Mouse (Mus musculus) lung, postnatal 25 days (tissue): ENCODE results near the gene Pde8a.
"Not testable (repeated sequence)": the region's sequence is repeated elsewhere in the genome, so short reads cannot be mapped to it uniquely, and the experiment has no call there.

Source experiments
- DNase-seq: peaks from one replicate; pipeline ENCODE4 v3.0.0; 2022; ENCODE audit warnings: low spot score

Pde8a gene

DNA sequence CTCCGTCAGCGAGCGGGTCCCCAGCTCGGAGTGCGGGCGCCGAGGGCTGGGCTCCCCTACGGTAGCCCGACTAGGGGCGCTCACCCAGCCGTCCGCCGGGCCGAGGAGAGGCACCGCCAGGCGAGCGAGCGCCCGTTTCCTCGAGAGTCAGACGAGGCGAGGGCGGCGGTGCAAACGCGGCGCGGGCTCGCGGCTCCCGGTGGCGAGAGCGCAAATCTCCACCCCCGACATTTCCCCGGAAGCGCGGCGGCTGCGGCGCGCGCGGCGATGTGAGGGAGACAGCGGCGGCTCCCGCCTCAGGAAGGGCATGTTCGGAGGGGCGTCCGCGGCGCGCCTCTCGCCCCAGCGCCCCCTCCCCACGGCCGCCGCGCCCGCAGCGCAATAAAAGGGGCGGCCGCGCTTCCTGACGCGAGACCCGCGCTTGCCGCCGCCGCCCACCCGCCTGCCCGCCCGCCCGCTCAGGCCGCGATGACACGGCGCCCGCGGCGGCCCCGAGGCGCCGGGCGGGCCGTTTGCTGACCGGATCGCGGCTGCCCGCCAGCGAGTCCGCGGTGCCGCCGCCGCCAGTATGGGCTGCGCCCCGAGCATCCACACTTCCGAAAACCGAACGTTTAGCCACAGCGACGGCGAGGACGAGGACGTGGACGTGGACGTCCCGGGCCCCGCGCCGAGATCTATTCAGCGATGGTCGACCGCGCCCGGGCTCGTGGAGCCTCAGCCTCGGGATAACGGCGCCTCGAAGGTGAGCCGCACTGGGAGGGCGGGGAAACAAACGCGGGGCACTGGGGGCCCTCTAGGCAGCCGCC is at the start of gene Pde8a:
TSS of gene Pde8a (plus strand) at position 250 of the 806 bp plus-strand sequence.
- DNase-seq, result no peak

DNA sequence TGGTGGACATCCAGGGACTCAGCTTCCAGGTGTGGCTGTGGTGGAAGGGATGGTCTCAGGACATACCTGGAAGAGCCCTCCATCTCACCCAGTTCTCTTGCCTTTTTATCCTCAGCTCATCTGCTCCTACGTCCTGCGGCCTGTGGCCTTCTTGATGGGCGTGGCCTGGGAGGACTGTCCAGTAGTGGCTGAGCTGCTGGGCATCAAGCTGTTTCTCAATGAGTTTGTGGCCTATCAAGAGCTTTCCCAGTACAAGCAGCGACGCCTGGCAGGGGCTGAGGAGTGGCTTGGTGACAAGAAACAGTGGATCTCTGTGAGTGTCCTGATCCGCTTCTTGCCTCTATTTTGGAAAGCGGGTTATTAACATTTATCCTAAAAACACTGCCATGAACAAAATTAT is 49.0 kb upstream of the Pde8a start:
- DNase-seq, result no peak

DNA sequence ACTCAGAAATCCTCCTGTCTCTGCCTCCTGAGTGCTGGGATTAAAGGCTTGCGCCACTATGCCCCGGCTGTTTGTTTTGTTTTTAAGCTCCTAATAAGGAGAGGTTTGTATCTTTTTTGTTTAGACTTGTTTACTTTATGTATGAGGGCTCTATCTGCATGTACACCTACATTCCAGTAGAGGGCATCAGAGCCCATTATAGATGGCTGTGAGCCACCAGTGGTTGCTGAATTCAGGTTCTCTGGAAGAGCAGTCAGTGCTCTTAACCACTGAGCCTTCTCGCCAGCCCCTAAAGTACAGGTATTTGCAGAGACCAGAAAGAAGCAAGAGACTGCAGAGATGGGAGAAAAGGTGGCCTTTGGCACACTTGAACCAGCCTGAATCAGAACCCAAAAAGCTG is 46.3 kb upstream of the Pde8a start:
- peak; percentile 61 for DNase-seq

DNA sequence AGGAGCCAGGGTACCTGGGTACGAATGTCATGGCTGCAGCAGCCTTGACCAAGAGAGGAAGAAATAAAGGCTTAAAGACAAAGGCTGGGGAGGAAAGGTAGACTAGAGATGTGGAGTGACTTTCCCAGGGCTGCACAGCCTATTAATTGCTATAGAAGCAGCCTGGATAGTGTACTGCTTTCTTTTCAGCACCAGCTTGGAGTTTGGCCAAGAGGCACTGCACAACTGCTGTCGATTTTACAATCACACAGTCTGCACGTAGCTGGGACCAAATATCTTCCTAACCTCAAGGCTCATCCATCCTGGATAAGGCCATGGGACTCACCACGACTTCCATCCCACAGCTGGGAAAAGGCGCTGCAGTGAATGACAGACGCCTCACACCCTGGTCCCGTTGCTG is 44.0 kb upstream of the Pde8a start:
- DNase-seq, result no peak

DNA sequence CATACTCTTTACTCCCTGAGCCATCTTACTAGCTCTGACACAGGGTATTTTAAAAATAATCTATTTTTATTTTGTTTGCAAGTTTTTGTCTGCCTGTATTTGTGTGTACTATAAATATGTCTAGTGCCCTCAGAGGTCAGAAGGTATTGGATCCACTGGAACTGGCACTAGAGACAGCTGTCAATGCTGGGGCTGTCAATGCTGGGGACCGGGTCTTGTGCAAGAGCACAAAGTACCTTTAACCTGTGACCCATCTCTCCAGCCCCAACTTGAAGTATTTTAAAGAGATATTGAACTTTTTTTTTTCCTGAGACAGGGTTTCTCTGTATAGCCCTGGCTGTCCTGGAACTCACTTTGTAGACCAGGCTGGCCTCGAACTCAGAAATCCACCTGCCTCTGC is 39.5 kb upstream of the Pde8a start:
- DNase-seq, result no peak

DNA sequence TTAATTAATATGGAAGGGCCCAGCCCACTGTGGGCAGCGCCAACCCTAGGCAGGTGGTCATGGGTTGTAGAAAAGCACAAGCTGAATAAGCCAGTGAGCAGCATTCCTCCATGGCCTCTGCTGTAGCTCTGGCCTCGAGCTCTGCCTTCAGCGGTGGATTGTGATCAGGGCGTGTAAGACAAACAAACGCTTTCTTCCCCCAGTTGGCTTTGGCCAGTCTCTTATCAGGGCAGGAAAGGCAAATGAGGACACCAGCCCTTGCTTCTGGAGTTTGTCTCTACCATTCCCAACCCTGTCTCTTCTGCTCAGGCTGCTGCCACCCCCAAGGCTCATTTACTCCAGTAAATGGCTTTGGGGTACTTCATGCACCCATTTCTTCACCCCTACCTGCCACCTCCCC is 38.7 kb upstream of the Pde8a start:
- no peak for DNase-seq

DNA sequence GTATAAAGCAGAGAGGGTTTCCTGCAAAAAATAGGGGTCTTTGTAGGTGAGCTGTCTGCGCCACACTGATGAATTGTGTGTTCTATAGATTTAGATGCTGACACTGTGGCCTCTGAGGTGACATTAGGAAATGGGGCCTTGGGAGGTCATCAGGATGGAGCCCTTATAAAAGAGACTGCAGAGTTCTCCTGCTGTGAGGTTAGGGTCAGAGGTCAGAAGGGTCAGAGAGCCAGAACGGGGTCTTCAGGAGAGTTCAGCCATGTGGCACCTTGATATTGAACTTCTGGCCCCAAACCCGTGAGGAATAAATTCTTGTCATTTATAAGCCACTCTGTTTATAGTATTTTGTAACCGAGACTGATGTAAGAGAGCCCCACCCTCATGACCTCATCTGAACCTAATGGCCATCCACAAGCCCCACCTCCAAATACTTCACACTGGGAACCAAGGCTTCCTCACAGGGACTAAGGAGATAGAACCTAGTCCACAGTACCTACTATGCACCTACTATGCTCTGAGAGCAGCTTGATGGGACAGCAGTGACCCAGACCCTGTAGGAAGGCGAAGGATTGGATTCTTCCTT is 37.1 kb upstream of the Pde8a start:
- peak; percentile 35 for DNase-seq

DNA sequence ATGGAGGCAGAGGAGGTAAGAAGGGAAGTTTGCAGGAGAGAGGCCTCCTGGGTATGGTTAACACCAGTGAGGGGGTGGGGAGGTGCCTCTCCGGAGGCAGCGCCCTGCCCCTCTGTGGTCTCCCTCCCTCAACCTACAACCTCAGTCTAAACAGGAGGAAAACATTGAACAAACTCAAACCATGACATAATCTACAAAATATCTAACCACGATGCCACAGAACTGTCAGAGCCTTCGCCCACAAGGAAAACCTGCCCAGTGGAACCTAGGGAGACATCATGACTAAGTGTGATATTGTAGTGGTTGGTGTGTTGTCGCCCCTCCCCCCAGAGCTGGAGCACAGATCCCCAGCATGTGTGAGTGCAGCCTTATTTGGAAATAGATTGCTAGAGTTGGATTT is 33.9 kb upstream of the Pde8a start:
- DNase-seq, result no peak

DNA sequence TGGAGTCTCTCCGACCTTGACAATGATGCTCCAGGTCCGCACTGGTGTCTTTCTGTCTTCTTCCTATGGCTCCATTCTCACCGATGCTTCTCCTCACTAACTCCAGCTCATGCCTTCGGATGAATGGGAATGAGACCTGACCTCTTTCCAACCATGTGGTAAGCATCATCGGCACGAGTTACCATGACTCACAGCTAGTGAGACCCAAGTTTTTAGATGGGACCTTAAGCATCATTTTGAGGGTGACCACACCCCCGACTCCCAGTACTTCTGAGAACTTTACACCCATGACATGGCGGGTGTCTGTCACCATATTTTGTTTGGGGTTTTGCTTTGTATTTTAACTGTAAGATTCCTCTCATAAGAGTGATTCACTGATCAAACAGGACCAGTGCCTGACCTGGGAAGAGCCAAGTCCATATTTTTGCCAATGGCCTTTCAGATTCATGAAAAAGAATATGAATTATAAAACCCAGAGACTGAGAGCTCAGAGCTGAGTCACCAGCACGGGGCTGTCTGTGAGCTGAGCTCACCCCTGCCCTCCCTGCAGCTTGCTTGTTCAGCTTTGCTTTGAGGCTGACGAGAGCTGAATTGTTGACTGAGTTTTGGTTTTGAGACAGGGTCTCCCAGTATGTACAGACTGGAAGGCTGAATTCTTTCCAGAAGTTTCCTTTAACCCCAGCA is 30.8 kb upstream of the Pde8a start:
- DNase-seq, result peak; percentile 31

DNA sequence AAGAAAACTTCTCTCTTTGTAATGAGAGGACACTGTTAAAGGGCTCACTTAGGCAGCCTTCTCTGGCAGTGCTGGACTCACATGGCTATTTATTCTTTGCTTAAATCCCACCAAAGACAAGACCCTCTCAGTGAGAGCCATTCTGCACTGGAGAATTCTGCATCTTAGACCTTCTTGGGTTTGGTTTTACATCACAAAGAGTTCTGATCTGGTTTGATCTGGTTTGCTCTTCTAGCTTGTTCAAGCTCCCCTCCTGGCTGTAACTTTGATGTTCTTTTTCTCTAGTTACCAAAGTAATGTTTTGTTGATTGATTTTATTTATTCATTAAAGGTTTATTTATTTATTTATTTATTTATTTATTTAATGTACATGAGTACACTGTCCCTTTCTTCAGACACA is 30.2 kb upstream of the Pde8a start:
- no peak for DNase-seq

DNA sequence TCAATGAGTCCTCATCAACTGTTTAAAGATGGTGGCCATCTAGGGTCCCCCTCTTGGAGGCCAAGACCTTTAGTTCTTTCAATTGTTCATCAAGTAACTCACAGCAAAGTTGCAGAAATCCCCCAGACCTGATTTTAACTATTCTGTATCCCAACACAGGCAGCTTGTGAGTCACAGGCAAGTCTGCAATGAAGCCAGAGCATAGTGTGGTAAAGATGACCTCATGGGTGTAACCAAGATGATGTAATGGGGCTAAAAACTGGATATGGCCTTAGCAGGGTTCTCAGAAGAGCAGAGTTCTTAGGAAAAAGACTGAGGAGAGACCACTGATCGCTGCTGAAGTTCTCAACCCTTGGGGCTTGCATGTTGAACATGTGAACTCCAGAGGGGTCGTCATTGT is 29.3 kb upstream of the Pde8a start:
- DNase-seq, result no peak

DNA sequence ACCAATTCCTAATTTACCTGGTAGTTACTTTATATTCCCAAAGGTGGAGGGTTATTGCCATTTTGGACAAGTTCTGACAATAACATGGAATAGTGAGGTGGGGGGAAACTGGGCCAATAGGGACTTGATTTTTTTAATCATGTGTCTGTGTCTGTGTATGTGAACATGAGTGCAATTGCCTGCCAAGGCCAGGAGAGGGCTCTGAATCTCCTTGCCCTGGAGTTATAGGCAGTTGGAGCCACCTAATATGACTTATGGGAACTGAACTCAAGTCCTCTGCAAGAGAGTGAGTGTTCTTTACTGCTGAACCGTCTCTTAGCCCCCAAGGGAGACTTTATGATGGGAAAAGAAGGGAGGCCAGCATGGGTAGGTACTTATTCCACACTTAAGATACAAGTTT is 28.7 kb upstream of the Pde8a start:
- no peak for DNase-seq

DNA sequence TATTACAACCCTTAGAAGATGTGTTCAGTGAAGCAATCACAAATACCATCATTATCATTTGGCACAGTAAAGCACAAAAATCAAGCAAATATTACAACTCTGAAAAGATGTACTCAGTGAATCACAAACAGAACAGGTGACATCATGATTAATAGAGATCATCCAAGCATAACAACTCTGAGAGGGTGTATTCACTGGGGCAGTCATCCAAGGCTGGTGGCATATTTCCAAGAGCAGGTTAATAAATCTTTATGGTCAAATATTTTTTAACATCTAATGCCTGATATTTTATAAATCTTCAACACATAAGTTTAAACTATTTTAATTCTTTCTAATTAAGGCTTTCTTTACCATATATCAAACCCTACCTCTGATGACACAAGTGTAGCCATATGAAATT is 27.4 kb upstream of the Pde8a start:
- DNase-seq, result not testable (repeated sequence)

DNA sequence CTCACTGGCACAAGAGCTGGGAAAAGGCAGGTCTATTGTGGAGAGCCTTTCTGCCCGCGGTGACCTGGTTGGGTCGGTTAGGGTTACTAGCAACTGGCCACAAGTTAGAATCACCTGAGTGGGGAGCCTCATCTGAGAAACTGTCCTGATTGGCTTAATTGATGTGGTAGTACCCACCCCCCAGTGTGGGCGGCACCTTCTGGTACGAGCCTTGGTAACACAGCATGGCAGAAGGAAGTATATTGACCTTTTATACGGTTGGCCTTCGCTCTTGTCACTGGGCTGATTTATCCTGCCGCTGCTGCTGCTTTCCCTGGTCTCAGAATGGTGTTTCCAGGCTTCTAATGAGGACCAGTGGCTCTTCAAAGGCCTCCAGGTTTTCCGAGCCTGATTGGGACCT is 24.2 kb upstream of the Pde8a start:
- no peak for DNase-seq

DNA sequence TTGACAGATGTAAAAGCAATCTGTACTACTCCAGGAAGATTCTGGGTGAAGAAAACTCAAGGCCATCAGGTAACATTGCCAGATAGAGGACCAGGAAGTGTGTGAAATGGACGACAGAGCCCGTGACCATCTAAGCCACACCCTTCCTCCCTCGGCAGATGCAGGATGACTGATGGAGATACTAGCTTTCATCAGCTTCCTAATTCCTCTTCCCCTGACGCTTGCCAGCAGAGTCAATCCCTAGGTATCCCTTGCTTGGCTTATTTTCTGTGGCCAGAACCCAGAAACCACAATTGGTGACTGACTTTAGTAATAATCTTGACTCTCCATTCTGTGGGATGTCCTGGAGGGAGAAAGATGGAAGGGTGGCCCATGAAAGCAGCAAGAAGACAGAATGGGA is 17.9 kb upstream of the Pde8a start:
- no peak for DNase-seq

DNA sequence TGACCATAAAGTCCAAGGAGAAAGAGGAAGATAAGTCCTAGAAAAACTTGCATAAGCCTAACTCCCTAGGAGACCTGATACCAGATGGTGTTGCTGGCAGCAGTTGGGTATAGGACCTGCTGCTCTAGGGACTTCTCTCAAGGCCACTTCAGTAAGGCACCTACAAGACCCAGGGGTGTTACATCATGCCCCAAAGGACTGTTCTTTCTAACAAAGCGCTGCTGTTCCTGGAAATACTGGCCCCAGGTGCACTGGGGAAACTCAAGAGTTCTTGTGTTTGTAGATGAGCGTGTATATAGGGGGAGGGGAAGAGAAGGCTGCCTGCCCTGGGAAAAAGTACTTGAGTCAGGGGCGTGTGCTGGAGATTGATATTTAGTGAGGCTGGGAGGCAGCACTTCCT is 16.6 kb upstream of the Pde8a start:
- DNase-seq, result no peak

DNA sequence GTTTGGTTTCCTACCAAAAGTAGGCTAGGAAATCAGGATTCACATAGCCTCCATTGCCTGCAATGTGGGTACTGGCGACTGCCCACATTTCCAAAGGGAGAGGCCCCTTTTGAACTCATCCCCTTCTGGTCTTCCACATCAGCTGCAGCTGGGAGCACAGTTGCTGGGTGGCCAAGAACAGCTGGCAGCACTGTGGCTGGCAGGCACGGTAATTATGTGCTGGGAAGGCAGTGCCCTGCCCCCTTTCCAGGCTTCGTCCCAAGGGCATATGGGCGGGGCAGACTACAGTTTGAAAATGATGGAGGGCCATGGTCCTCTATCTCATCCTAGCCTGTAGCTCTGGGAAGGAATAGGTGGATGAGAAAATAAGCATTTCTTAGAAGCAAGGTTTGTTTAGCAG is 14.9 kb upstream of the Pde8a start:
- no peak for DNase-seq

DNA sequence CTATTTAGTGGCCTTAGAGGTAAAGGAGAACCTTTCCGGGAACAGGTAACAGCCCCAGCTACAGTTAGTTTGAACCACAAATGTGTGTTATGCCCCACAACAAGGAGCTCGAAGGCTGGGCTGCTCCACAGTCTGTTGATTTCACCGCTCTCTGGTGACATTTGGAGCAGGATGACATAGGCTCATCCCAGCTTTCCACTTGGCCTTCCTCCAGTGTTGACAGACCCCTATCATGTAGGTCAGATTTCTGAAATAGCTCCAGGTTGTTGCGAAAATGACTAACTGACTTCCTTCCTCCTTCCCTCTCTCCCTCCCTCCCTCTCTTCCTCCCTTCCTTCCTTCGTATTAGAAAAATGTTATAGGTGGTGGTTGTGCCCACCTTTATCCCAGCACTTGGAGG is 14.3 kb upstream of the Pde8a start:
- peak; percentile 38 for DNase-seq

DNA sequence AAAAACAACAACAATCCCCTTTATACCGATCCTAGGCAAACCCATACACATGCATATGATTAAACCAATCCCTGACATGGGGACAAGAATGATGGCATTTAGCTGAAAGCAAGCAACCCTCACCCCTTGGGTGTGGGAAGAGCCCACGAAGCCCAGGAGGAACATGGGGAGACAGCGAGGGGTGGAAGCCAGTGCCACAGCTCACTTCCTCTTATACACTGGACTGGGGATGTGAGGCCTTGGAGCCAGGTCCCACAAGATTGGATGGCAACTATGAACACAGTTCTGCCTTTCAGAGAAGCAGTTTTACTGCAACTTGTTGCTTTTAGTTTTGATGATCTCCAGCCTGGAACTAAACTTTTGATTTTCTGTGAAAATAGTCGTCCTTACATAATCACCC is 13.6 kb upstream of the Pde8a start:
- DNase-seq, result no peak

DNA sequence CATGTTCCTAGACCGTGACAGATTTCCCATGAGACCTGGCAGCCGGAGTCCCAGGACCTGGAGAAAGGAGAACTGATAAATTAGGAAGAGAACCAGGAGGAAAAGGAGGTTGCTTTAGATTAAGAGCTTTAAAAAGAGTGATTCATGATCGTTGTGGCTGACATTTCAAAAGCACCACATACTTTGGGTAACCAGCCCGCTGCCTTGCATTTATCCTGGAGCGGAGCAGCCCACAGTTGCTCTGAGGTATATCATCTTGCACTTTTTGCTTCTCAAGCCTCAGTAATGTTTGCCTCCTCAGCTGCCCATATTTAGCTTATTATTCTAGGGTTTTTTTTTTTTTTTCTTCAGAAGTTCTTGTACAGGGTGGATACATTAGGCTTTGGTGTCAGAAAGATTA is 11.0 kb upstream of the Pde8a start:
- no peak for DNase-seq

DNA sequence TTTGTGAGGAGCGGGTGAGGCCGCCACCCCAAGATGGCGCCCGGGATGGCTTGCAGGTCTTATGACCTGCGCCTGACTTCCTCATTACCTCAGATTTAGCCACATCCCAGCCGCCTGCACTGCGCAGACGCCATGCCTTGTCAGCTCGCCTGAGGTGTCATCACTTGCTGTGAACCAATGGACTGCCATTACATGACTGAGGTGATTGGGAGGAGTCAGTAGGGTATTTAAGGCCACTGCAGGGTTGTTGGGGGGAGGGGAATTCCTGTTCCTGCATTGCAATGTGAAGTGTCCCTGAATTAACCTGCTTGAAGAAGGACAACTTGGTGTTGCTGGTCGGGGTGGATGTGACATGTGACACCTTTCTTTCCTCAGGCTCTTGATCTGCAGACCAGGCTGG is 9.8 kb upstream of the Pde8a start:
- not testable (repeated sequence) for DNase-seq

DNA sequence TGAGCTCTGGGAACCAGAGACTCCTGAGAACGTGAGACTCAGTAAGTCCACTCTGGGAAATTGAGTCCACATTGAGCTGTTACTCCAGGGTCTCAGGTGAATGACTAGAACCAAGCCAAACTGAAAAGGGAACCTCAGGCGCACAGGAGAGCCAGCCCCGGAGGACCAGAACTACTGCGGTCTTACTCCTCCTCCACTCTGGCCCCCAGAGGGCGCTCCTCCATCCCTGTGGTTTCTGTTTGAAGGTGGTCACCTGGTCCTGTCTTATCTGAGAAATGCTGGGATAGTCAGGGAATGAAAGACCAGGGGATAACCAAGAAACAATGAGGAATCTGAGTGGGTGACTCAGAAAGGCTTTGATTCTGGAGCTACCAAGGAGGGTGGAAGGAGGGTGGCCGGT is 4.5 kb upstream of the Pde8a start:
- peak; percentile 78 for DNase-seq

DNA sequence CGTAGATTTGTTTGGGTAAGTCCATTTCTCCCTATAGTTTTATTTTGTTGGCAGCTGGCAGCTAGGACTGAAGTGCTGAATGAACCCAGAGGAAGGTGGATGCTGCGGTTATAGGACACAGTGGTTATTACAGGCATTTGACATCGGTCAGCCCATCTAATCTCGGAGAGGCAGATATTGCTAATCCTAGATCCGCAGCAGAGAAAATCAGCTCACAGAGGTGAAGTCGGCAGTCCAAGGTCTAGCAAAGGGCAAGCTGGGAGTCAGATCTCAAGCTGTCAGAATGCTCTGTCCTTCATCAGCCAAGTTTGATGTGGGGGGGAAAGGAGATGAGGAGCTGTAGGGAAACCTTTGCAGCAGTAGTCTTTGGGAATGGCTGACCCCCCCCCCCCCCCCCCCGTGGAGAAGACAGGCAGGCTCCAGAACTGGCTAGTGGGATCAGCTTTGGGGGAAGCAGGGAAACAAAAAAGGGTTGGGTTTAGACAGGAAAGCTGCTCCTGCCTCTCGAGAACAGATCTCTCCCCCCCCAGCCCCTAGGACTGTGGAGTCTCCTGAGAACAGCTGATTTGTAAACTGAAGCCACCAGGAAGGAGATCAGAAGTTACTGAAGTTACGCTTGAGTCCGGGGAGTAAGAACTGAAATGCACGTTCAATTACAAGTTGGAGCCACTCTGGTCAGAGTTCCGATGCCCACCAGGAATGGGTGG is 3.3 kb upstream of the Pde8a start:
- DNase-seq, result no peak
